Mouse (Mus musculus): ENCODE measurements around the gene Syt2. TPM values are rescaled to one million over a fixed set of nuclear protein-coding genes. Genes with fewer than 3 reads are reported as not detected.

Gene Syt2
- polyA plus RNA-seq, 1 experiment: 0.71 TPM

DNA sequence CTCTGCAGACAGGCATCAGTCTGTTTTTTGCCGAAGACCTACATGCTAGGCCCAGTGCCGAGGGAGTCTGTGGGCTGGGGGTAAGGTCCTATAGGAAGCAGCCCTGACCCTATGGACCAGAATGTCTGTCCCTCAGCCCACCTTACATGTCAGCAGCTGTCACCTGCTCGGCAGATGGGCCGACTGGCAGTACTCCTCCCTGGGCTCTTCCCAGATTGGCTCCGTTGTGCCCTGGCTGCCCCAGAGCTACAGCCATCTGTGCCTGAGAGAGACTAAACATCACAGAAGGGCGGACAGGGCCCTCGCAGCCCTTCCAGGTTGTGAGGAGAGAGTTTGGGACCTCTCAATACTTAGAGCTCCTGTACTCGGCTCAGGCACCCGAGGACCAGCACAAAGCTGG is 52.9 kb downstream of the Syt2 start:
- no peak for DNase-seq (ENCODE audit: low read depth, low spot score)
- WGBS: 81% methylated on average over 9 of the region's 9 CpGs

GRCm38 (mm10) chr1:134700151-134700550 is 53.7 kb downstream of the Syt2 start:
- WGBS: 74% methylated on average over 2 of the region's 2 CpGs

GRCm38 (mm10) chr1:134700634-134701033 is 54.2 kb downstream of the Syt2 start:
- 47% methylated on average over 5 of the region's 5 CpGs for WGBS

More at GRCm38 (mm10) chr1:134700151-134700550, 53.7 kb downstream of the Syt2 start:
- no peak for DNase-seq (ENCODE audit: low read depth, low spot score)

DNA sequence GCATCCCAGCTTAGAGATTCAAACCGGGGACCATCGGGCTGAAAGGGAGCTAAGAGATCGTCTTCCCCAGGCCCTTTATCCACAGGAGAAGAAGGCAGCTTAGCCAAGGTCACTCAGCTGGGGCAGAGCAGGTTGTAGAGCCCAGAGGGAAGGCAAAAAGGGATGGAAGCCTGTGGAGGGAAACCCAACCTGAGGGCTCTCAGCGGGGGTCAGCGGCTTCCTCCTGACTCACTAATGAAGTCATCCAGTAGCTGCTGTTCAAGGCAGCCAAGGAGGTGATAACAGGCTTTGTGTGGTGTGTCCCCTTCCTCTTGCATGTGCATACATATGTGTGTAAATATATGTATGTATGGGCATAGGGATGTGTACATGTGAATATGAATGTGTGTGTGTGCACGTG is 54.7 kb downstream of the Syt2 start:
- 40% methylated on average over 6 of the region's 6 CpGs for WGBS

More at GRCm38 (mm10) chr1:134700634-134701033, 54.2 kb downstream of the Syt2 start:
- no peak for DNase-seq (ENCODE audit: low read depth, low spot score)

GRCm38 (mm10) chr1:134703232-134703631 is 56.8 kb downstream of the Syt2 start:
- no peak for DNase-seq (ENCODE audit: low read depth, low spot score)
- 87% methylated on average over 2 of the region's 2 CpGs for WGBS

More for the DNA sequence above, 54.7 kb downstream of the Syt2 start:
- no peak for DNase-seq (ENCODE audit: low read depth, low spot score)

- DNase-seq (ENCODE audit: low read depth, low spot score): no peak
- 41% methylated on average over 22 of the region's 22 CpGs for WGBS
Measured at GRCm38 (mm10) chr1:134704396-134705306, 58.2 kb downstream of the Syt2 start.

GRCm38 (mm10) chr1:134706549-134706948 is 60.1 kb downstream of the Syt2 start:
- DNase-seq (ENCODE audit: low read depth, low spot score): no peak
- 93% methylated on average over 2 of the region's 2 CpGs for WGBS

DNA sequence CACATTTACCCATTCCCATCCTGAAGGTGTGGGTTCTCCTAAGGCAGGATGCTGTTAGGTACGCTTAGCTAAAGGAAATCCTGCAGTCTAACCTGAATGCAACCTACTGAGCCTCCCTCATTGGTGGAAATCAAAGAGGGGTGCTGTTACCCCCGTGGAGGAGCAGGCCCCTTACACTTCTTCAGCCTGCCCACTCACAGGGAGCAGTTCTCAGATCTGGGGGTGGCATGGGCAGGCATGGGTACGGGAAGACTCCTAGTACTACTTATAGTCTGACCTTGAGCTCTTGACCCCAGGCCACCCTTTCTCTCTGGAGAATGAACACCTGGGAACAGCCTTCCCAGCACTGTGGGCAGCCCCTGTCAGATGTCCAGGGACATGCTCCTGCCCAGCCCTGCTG is 61.0 kb downstream of the Syt2 start:
- no peak for DNase-seq (ENCODE audit: low read depth, low spot score)
- 81% methylated on average over 3 of the region's 3 CpGs for WGBS

- WGBS: 10% methylated on average over 8 of the region's 8 CpGs
- no peak for DNase-seq (ENCODE audit: low read depth, low spot score)
Measured at GRCm38 (mm10) chr1:134708274-134708673, 61.8 kb downstream of the Syt2 start.

- under 1% methylated on average over 46 of the region's 46 CpGs for WGBS
- DNase-seq (ENCODE audit: low read depth, low spot score): no peak
Measured at GRCm38 (mm10) chr1:134708801-134709385, 62.4 kb downstream of the Syt2 start.

DNA sequence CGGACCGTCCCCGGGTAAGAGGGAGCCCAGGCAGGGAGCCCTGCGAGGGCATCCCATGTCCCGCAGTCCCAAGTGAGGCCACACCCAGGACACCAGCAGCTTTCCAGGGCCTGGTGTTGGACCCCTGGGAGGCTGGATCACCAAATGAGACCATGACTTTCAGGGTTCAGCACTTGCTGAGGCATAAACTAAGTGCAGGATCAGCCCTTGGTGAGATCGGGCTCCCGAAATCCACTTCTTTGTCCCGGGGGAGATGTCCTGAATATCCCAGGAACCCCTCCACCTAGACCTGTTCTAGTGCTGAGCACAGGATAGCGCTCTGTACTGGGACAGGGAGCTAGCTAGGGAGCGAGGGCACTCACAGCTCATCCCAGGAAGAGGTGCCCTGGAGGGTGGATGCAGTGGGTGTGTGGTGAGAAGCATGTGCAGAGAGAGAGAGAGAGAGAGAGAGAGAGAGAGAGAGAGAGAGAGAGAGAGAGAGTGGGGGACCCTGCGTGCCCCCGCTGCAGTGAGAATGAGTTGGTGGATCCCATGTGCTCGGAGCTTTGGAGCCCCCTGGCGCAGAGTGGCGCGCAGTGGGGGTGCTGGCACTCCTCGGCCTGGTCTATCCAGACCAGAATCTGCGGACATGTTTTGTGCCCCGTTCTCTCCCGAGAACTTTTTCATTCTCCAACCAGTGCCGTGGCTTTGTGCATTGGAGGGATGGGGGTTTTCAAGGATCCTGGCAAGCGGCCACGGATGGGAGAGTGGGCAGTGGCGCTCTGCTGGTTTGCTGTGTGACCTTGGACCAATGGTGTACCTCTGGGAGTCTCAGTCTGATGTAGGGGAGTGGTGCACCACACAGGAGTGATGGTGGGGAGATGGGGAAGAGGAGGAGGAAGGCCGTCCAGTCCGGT is 63.2 kb downstream of the Syt2 start:
- DNase-seq (ENCODE audit: low read depth, low spot score): no peak
- WGBS: 44% methylated on average over 26 of the region's 26 CpGs

GRCm38 (mm10) chr1:134711061-134711460 is 64.6 kb downstream of the Syt2 start:
- no peak for DNase-seq (ENCODE audit: low read depth, low spot score)

GRCm38 (mm10) chr1:134711653-134712052 is 65.2 kb downstream of the Syt2 start:
- no peak for DNase-seq (ENCODE audit: low read depth, low spot score)
- 72% methylated on average over 5 of the region's 5 CpGs for WGBS

More at GRCm38 (mm10) chr1:134711061-134711460, 64.6 kb downstream of the Syt2 start:
- WGBS: 77% methylated on average over 7 of the region's 7 CpGs

GRCm38 (mm10) chr1:134712781-134713299 is 66.4 kb downstream of the Syt2 start:
- no peak for DNase-seq (ENCODE audit: low read depth, low spot score)
- whole genome bisulfite sequencing: 82% methylated on average over 9 of the region's 9 CpGs

DNA sequence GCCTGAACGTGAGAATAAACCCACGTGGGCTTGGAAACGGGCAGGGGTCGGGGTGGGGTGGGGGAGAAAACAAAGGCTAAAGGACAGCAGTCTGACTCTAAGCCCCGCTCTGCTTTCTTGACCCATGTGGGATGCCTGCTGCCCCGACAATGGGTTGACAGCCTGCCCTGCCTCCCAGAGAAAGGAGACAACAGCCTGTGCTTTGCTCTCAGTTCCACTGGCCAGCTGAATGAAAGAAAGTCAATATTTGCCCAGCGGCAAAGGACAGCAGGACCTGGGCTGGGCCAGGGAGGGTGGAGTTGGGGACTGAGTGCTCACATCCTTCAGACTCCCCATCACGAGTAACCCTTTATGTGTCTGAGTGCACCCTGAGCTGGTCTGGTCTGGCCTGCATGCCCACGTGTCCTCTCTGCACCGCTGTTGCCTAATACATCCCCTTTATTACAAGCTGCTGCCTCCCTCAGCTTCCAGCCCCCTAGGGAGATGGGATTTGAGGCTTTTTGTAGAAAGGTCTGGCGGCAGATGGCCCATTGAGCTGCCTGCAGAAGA is 67.0 kb downstream of the Syt2 start:
- DNase-seq (ENCODE audit: low read depth, low spot score): peak; percentile 14
- WGBS: 34% methylated on average over 11 of the region's 11 CpGs

GRCm38 (mm10) chr1:134714166-134714565 is 67.7 kb downstream of the Syt2 start:
- 57% methylated on average over 8 of the region's 8 CpGs for WGBS
- no peak for DNase-seq (ENCODE audit: low read depth, low spot score)

DNA sequence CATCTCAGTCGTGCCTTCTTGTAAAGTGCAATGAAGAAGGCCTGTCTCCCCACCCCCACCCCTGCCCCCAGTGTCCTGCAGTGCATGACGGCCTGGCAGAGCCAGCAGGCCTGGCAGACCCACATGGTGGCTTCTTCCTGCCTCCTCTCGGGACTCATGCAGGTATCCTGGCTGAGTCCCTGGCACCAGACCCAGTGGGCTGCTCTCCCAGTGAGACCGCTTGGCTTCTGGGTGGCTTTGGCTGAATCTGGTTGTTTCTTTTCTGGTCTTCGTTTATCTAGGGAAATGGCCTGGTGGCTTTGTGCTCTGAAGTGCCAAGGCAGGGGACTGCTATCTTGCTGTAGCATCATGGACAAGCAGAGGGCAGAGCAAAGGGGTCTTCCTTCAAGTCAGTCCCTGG is 68.6 kb downstream of the Syt2 start:
- no peak for DNase-seq (ENCODE audit: low read depth, low spot score)
- 61% methylated on average over 5 of the region's 5 CpGs for WGBS

DNA sequence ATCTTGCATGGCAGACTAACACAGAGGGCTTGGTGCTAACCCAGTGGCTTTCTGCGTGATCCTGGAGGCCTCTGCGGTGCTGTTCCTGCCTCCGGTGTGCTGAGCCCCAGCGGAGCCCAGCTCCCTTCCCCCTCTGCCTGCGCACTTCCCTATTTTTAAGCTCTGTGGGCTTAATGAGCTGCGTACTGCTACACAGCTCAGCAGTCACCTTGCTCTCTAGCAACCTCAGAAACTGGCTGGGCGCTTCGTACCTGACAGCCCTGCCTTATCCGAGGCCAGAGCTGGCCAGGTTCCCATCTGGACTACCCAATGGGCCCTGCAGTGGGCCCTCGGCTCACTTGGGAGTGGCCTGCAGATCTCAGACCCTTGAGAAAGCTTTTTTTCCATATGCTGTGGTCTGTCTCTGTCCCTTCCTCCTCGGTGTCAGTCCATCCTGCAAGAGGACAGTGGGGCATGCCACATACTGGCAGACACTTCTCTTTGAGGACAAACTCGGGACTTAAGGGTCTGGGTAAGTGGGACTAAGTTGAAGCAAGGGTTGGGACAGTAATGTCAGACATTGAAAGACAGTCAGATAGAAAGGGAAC is 73.3 kb downstream of the Syt2 start:
- WGBS: 75% methylated on average over 12 of the region's 12 CpGs
- no peak for DNase-seq (ENCODE audit: low read depth, low spot score)

- DNase-seq (ENCODE audit: low read depth, low spot score): no peak
- 73% methylated on average over 5 of the region's 5 CpGs for WGBS
Measured at GRCm38 (mm10) chr1:134721486-134721885, 75.0 kb downstream of the Syt2 start.
